Mouse (Mus musculus): ENCODE results near the gene U2af1l4. TPM values are rescaled to one million over a fixed set of nuclear protein-coding genes. Genes with fewer than 3 reads are reported as not detected.

U2af1l4 gene
- polyA plus RNA-seq (2014; fragmentation: Nextera tagmentation; extraction: Ambion mirVana), result 71.0 and 73.1 TPM in 2 replicates

DNA sequence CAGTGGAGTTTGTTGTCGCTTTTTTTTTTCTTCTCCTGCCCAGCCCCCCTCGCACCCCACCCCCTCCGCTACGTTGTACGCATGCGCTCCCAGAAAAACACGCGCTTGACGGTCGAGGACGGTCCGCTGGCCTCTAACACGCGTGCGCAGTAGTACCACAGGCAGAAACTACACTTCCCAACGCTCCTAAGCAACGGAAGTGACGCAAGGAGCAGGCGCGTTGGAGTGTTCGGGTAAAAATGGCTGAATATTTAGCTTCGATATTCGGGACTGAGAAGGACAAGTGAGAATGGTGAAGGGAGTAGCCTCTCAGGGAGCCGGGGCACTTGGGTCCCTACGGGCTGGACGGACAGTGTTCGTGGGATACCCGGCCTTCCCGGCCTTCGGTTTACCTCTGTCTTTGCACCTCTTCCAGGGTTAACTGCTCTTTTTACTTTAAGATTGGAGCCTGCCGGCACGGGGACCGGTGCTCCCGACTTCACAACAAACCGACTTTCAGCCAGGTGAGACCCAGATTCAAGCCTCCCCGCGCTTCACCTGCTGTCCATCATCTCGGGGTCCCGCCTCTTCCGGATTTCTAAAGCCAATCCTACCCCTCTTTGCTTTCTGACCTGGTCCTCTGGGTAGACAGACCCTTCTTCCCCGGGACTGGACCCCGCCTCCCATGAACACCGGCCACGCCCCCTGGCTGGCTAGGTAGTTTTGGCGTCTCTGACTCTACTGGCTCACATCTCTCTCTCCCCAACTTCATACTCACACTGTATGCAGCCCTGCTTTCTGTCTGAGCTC is at the start of gene U2af1l4, which contains the start of the genes Gm49396 and Psenen:
Gene U2af1l4 (plus strand): TSS at position 185 of the 789 bp plus-strand sequence.
Gene Gm49396 (plus strand): TSS at position 228 of the 789 bp plus-strand sequence.
Gene Psenen (minus strand): TSS at position 511 of the 789 bp plus-strand sequence.
- DNase-seq (ENCODE audit: low spot score), result peak; percentile 91
- H3K27ac ChIP-seq (ENCODE audit: low read depth, low read length), result peak within 1 kb of the TSS; percentile 97
- peak within 1 kb of the TSS; percentile 81 for H3K4me3 ChIP-seq (ENCODE audit: low read depth, low read length)
- H3K27me3 ChIP-seq (replicated peaks; ENCODE audit: control insufficient read depth, insufficient read depth, low read length), result no peaks in the 10 kb centered on the region
- H3K9me3 ChIP-seq (ENCODE audit: control insufficient read depth, low read length), result no peaks in the 10 kb centered on the region
- peak within 1 kb of the TSS; percentile 74 for H3K9ac ChIP-seq (ENCODE audit: low read depth, low read length)
- under 1% methylated on average over 45 of the region's 45 CpGs for WGBS
- ATAC-seq (replicated peaks; ENCODE audit: low FRiP score), result peak; percentile 83
- peaks cover 14% of the 10 kb centered on the region for H3K4me1 ChIP-seq (replicated peaks; ENCODE audit: control insufficient read depth, insufficient read depth, low read length)
- H3K4me2 ChIP-seq, result peak within 1 kb of the TSS; percentile 84
- peaks cover 9% of the 10 kb centered on the region; the same call in 1 of the 2 replicates for H3K36me3 ChIP-seq (ENCODE audit: control insufficient read depth, insufficient read depth, low read length)

DNA sequence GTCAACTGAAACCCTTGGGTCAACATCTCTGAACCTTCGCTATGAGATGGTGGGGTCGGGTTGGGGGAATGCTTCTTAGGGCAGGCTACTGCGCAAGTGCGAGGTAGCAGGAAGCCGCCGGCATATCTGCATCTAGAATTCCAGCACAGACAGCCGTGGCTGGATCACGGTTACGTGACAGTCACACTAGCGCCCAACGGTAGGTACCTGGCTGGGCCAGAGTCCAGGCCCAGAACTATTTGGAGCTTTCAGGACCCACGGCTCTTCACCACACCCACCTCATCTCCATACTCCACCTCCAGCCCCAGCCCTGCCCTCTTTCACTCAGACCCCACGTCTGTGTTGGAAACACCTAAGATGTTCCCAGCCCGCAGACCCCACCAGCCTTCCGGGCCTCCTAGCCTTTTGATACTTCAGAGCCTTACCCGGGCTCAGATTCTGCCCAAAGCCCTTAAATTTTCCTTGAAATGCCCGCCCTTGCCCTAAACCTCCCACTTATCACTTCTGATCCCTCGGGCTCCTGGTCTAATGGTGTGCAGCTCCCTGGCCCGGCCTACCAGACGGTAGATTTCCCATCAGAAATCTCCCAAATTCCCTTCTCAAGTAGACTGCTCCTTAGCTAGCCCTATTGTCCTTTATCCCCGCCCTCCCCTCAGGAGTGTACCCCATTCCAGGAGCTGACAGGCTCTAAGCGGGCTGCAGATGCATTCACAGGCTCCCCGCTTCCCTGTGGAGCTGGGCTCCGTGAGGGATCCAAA is 47.9 kb upstream of the U2af1l4 start:
- H3K9me3 ChIP-seq (ENCODE audit: control insufficient read depth, low read length), result no peaks in the 10 kb centered on the region
- no peaks in the 10 kb centered on the region for H3K36me3 ChIP-seq (ENCODE audit: control insufficient read depth, insufficient read depth, low read length)
- ATAC-seq (replicated peaks; ENCODE audit: low FRiP score) (no peak), DNase-seq (ENCODE audit: low spot score) (no peak)
- H3K4me2 ChIP-seq, result peak overlapping the region; percentile 22; the same call in 1 of the 2 replicates
- H3K9ac ChIP-seq (ENCODE audit: low read depth, low read length), result no peak overlapping the region
- 0 out of 2 replicates have a peak, but pooled peaks cover 3% of the 10 kb centered on the region for H3K27me3 ChIP-seq (replicated peaks; ENCODE audit: control insufficient read depth, insufficient read depth, low read length)
- no peak overlapping the region for H3K27ac ChIP-seq (ENCODE audit: low read depth, low read length)
- no peak overlapping the region for H3K4me3 ChIP-seq (ENCODE audit: low read depth, low read length)
- H3K4me1 ChIP-seq (replicated peaks; ENCODE audit: control insufficient read depth, insufficient read depth, low read length), result no peaks in the 10 kb centered on the region
- 55% methylated on average over 24 of the region's 24 CpGs for WGBS

DNA sequence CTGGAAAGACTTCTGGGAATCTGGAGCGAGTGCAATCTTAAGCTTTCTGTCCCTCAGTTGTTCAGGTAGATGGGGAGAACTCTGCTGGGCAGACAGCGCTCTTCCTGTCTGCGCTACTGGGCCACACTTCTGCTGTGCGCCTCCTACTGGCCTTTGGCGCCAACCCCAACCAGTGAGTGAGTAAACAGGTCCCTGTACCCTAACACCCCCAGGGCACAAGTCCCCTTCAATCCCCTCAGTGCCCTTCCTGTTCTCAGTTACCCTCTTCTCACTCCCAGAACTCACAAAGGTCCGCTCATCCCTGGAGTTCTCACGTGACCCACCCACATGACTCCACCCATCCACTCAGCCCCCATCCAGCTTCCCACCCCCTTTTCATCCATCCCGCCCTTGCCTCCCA is 44.8 kb upstream of the U2af1l4 start:
- Histone ChIP-seq H3K4me3 (ENCODE audit: low read depth, low read length) (no peak overlapping the region), H3K4me2 (no peak overlapping the region), H3K9ac (ENCODE audit: low read depth, low read length) (no peak overlapping the region), H3K27ac (ENCODE audit: low read depth, low read length) (no peak overlapping the region), H3K4me1 (replicated peaks; ENCODE audit: control insufficient read depth, insufficient read depth, low read length) (no peaks in the 10 kb centered on the region), H3K36me3 (ENCODE audit: control insufficient read depth, insufficient read depth, low read length) (no peaks in the 10 kb centered on the region), H3K27me3 (replicated peaks; ENCODE audit: control insufficient read depth, insufficient read depth, low read length) (0 out of 2 replicates have a peak, but pooled peaks cover 3% of the 10 kb centered on the region), H3K9me3 (ENCODE audit: control insufficient read depth, low read length) (no peaks in the 10 kb centered on the region)
- ATAC-seq (replicated peaks; ENCODE audit: low FRiP score), result no peak
- no peak for DNase-seq (ENCODE audit: low spot score)
- 37% methylated on average over 8 of the region's 8 CpGs for WGBS

- Histone ChIP-seq H3K9me3 (ENCODE audit: control insufficient read depth, low read length) (no peaks in the 10 kb centered on the region), H3K4me2 (no peak overlapping the region), H3K9ac (ENCODE audit: low read depth, low read length) (no peak overlapping the region), H3K4me3 (ENCODE audit: low read depth, low read length) (no peak overlapping the region), H3K27ac (ENCODE audit: low read depth, low read length) (no peak overlapping the region), H3K36me3 (ENCODE audit: control insufficient read depth, insufficient read depth, low read length) (peaks cover 4% of the 10 kb centered on the region; the same call in 1 of the 2 replicates), H3K27me3 (replicated peaks; ENCODE audit: control insufficient read depth, insufficient read depth, low read length) (0 out of 2 replicates have a peak, but pooled peaks cover 3% of the 10 kb centered on the region), H3K4me1 (replicated peaks; ENCODE audit: control insufficient read depth, insufficient read depth, low read length) (no peaks in the 10 kb centered on the region)
- DNase-seq (ENCODE audit: low spot score) (no peak), ATAC-seq (replicated peaks; ENCODE audit: low FRiP score) (no peak)
- 75% methylated on average over 4 of the region's 4 CpGs for WGBS
These were observed 42.7 kb upstream of the U2af1l4 start for GRCm38 (mm10) chr7:30520396-30520795.

DNA sequence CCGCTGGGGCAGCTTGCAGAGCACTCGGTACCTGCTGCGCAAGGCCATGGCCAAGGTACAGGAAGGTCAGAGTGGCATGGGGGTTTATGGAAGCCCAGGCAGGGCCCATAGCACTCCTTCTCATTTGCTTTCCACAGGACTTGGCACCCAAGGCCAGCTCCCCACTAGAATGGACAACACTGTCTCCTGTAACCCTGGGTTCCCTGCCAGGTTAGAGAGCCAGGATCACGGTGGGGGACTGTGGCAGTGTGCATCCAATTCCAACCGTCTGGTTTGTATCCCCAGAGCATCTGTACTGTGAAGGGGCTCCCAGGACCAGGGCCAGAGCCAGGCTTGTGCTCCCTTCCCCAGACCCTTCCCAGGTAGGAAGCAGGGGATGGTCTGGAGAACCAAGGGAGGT is 42.2 kb upstream of the U2af1l4 start:
- H3K4me1 ChIP-seq (replicated peaks; ENCODE audit: control insufficient read depth, insufficient read depth, low read length), result no peaks in the 10 kb centered on the region
- H3K27me3 ChIP-seq (replicated peaks; ENCODE audit: control insufficient read depth, insufficient read depth, low read length), result no peaks in the 10 kb centered on the region
- no peak overlapping the region for H3K4me3 ChIP-seq (ENCODE audit: low read depth, low read length)
- no peak for DNase-seq (ENCODE audit: low spot score)
- no peak overlapping the region for H3K27ac ChIP-seq (ENCODE audit: low read depth, low read length)
- H3K4me2 ChIP-seq, result no peak overlapping the region
- H3K9ac ChIP-seq (ENCODE audit: low read depth, low read length), result no peak overlapping the region
- no peaks in the 10 kb centered on the region for H3K9me3 ChIP-seq (ENCODE audit: control insufficient read depth, low read length)
- no peak for ATAC-seq (replicated peaks; ENCODE audit: low FRiP score)
- 78% methylated on average over 5 of the region's 5 CpGs for WGBS
- peaks cover 4% of the 10 kb centered on the region; the same call in 1 of the 2 replicates for H3K36me3 ChIP-seq (ENCODE audit: control insufficient read depth, insufficient read depth, low read length)

GRCm38 (mm10) chr7:30522871-30523270 is 40.2 kb upstream of the U2af1l4 start:
- Histone ChIP-seq H3K4me3 (ENCODE audit: low read depth, low read length) (no peak overlapping the region), H3K9ac (ENCODE audit: low read depth, low read length) (no peak overlapping the region), H3K27ac (ENCODE audit: low read depth, low read length) (no peak overlapping the region), H3K4me2 (no peak overlapping the region), H3K36me3 (ENCODE audit: control insufficient read depth, insufficient read depth, low read length) (peaks cover 4% of the 10 kb centered on the region), H3K4me1 (replicated peaks; ENCODE audit: control insufficient read depth, insufficient read depth, low read length) (peaks cover 3% of the 10 kb centered on the region; the same call in 1 of the 2 replicates), H3K9me3 (ENCODE audit: control insufficient read depth, low read length) (no peaks in the 10 kb centered on the region), H3K27me3 (replicated peaks; ENCODE audit: control insufficient read depth, insufficient read depth, low read length) (no peaks in the 10 kb centered on the region)
- no peak for ATAC-seq (replicated peaks; ENCODE audit: low FRiP score)
- WGBS, result 83% methylated on average over 10 of the region's 10 CpGs
- DNase-seq (ENCODE audit: low spot score), result no peak

DNA sequence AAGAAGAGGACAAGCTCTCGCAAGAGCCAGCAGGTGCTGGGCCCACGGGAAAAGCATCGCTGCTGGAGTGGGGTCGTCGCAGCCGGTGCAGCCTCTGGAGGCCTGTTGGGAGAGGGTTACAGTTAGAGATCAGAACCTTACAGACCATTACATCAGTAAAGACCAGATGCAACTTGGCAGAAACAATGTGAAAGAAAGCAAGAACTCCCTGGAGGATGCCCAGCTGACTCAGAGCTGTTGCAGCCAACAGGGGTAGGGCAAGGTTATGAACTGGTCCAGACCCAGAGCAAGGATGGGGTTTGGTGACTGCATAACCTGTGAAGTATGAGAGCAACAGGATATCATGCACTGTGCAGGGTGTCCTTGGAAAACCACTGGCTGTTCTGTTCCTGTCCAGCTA is 38.6 kb upstream of the U2af1l4 start:
- H3K4me2 ChIP-seq, result no peak overlapping the region
- H3K9ac ChIP-seq (ENCODE audit: low read depth, low read length), result no peak overlapping the region
- peaks cover 3% of the 10 kb centered on the region; the same call in 1 of the 2 replicates for H3K4me1 ChIP-seq (replicated peaks; ENCODE audit: control insufficient read depth, insufficient read depth, low read length)
- DNase-seq (ENCODE audit: low spot score), result no peak
- no peak overlapping the region for H3K27ac ChIP-seq (ENCODE audit: low read depth, low read length)
- H3K27me3 ChIP-seq (replicated peaks; ENCODE audit: control insufficient read depth, insufficient read depth, low read length), result no peaks in the 10 kb centered on the region
- no peak for ATAC-seq (replicated peaks; ENCODE audit: low FRiP score)
- WGBS, result 80% methylated on average over 6 of the region's 6 CpGs
- peaks cover 9% of the 10 kb centered on the region for H3K36me3 ChIP-seq (ENCODE audit: control insufficient read depth, insufficient read depth, low read length)
- no peak overlapping the region for H3K4me3 ChIP-seq (ENCODE audit: low read depth, low read length)
- no peaks in the 10 kb centered on the region for H3K9me3 ChIP-seq (ENCODE audit: control insufficient read depth, low read length)

- Histone ChIP-seq H3K36me3 (ENCODE audit: control insufficient read depth, insufficient read depth, low read length) (peaks cover 17% of the 10 kb centered on the region), H3K27ac (ENCODE audit: low read depth, low read length) (no peak overlapping the region), H3K4me2 (no peak overlapping the region; the same call in 1 of the 2 replicates), H3K4me3 (ENCODE audit: low read depth, low read length) (no peak overlapping the region), H3K4me1 (replicated peaks; ENCODE audit: control insufficient read depth, insufficient read depth, low read length) (peaks cover 3% of the 10 kb centered on the region; the same call in 1 of the 2 replicates), H3K9ac (ENCODE audit: low read depth, low read length) (no peak overlapping the region), H3K27me3 (replicated peaks; ENCODE audit: control insufficient read depth, insufficient read depth, low read length) (no peaks in the 10 kb centered on the region), H3K9me3 (ENCODE audit: control insufficient read depth, low read length) (no peaks in the 10 kb centered on the region)
- WGBS, result 50% methylated on average over 10 of the region's 10 CpGs
- ATAC-seq (replicated peaks; ENCODE audit: low FRiP score) (no peak), DNase-seq (ENCODE audit: low spot score) (no peak)
These were observed 37.1 kb upstream of the U2af1l4 start for GRCm38 (mm10) chr7:30525954-30526353.

All from liver, embryonic 11.5 days (tissue).